Mouse (Mus musculus) myocyte (in vitro differentiated cells): Measurements from ENCODE around the gene Dido1.

Experiments
- CEBPB ChIP-seq: IDR thresholded peaks from 2 replicates; pipeline ENCODE4 v1.6.1; 2011; ENCODE audit warnings: mild to moderate bottlenecking, moderate library complexity; ENCODE audit not compliant: poor library complexity, insufficient read depth, severe bottlenecking
- MAX ChIP-seq: IDR thresholded peaks from one replicate; pipeline ENCODE4 v1.6.1; 2011; ENCODE audit warnings: low read depth, mild to moderate bottlenecking, control low read depth
- MYOD1 ChIP-seq, 3 experiments: IDR thresholded peaks; one replicate each; pipeline ENCODE4 v1.6.1; 2011; ENCODE audit warnings: control low read depth in 2 of 3, low read depth in 2 of 3, mild to moderate bottlenecking in 2 of 3, moderate library complexity in 1 of 3; ENCODE audit not compliant: insufficient read length in 2 of 3, control insufficient read depth in 1 of 3
- MYOG ChIP-seq, 3 experiments: IDR thresholded peaks; one replicate each; pipeline ENCODE4 v1.6.1; 2011; ENCODE audit warnings: control low read depth in 2 of 3, low read depth in 2 of 3, mild to moderate bottlenecking in 2 of 3; ENCODE audit not compliant: insufficient read length in 2 of 3, control insufficient read depth in 1 of 3, insufficient read depth in 1 of 3
- POLR2A ChIP-seq: IDR thresholded peaks from one replicate; pipeline ENCODE4 v1.6.1; 2011; ENCODE audit warnings: low read depth, mild to moderate bottlenecking, control low read depth, moderate library complexity; ENCODE audit not compliant: insufficient read length
- SRF ChIP-seq: IDR thresholded peaks from one replicate; pipeline ENCODE4 v1.6.1; 2011; ENCODE audit warnings: low read depth; ENCODE audit not compliant: control insufficient read depth, insufficient read length
- TCF3 ChIP-seq: IDR thresholded peaks from one replicate; pipeline ENCODE4 v1.6.1; 2011; ENCODE audit warnings: low read depth, control low read depth; ENCODE audit not compliant: insufficient read length
- USF1 ChIP-seq: IDR thresholded peaks from one replicate; pipeline ENCODE4 v1.6.1; 2011; ENCODE audit warnings: low read depth, mild to moderate bottlenecking, control low read depth, moderate library complexity

GRCm38 (mm10) chr2:180704591-180704990, 5.2 kb downstream of the Dido1 start:
- TF ChIP-seq MYOG (IDR thresholded peaks at IDR 0.05; ENCODE audit: control insufficient read depth in 1 of 3, insufficient read depth in 1 of 3, insufficient read length in 2 of 3, low read depth in 2 of 3) (no peak), POLR2A (no peak), MYOD1 (IDR thresholded peaks at IDR 0.05; ENCODE audit: control insufficient read depth in 1 of 3, insufficient read length in 2 of 3, low read depth in 2 of 3) (no peak), USF1 (no peak), CEBPB (no peak), MAX (no peak), SRF (no peak), TCF3 (no peak)
